30 mouse cellular contexts compared by ENCODE assay signal in genomic region chr3:128217765-128218415, GRCm38 (mm10).
A peak's percentile ranks its signal among the peaks of the same experiment; 100 is the strongest.
DNase-seq lines count a peak whose midpoint lies in the region; ATAC-seq and TF ChIP-seq lines count a peak whose summit lies in the region.
"Had no signal": no experiment of that assay in that cellular context is flagged by ENCODE, and none has a peak within 500 bp of the region (broad histone marks: within the 10 kb centered on the region; RNA-seq: fewer than 3 reads in every experiment).

No protein-coding gene starts in this region.

- H3K9ac ChIP-seq in kidney, embryonic 14.5 days (ENCODE audit: low read depth, low read length) = no peak overlapping the region
- no peak overlapping the region for H3K9ac ChIP-seq in lung, postnatal 0 days (replicated peaks; ENCODE audit: low read depth)
- H3K9ac ChIP-seq: embryonic facial prominence, embryonic 13.5 days; forebrain, embryonic 13.5 days; heart, embryonic 13.5 days; hindbrain, embryonic 12.5 days; hindbrain, embryonic 15.5 days had no signal

- 77% methylated on average over 5 of the region's 5 CpGs for WGBS in kidney, embryonic 14.5 days
- 42% methylated on average over 5 of the region's 5 CpGs for WGBS in lung, postnatal 0 days

- no peak for TF ChIP-seq CTCF in lung, postnatal 0 days (IDR thresholded peaks at IDR 0.05)

- no peaks in the 10 kb centered on the region for H3K9me3 ChIP-seq in kidney, embryonic 14.5 days (ENCODE audit: control insufficient read depth, low read length)
- no peaks in the 10 kb centered on the region for H3K9me3 ChIP-seq in lung, postnatal 0 days (ENCODE audit: low read length)
- H3K9me3 ChIP-seq: embryonic facial prominence, embryonic 10.5 days; embryonic facial prominence, embryonic 13.5 days; forebrain, embryonic 10.5 days; forebrain, embryonic 13.5 days; heart, embryonic 10.5 days; heart, embryonic 13.5 days; hindbrain, embryonic 12.5 days; hindbrain, embryonic 15.5 days had no signal

- H3K4me2 ChIP-seq in kidney, embryonic 14.5 days (replicated peaks; ENCODE audit: low read depth, low read length) = no peak overlapping the region
- no peak overlapping the region for H3K4me2 ChIP-seq in lung, postnatal 0 days (replicated peaks; ENCODE audit: low read depth, low read length)
- H3K4me2 ChIP-seq: embryonic facial prominence, embryonic 13.5 days; forebrain, embryonic 13.5 days; heart, embryonic 13.5 days; hindbrain, embryonic 12.5 days; hindbrain, embryonic 15.5 days had no signal

- no peak overlapping the region for H3K4me3 ChIP-seq in kidney, embryonic 14.5 days (ENCODE audit: low read length)
- H3K4me3 ChIP-seq in lung, postnatal 0 days (ENCODE audit: low read depth, low read length) = no peak overlapping the region
- H3K4me3 ChIP-seq: embryonic facial prominence, embryonic 10.5 days; embryonic facial prominence, embryonic 13.5 days; erythroblast, embryonic 14.5 days; forebrain, embryonic 10.5 days; forebrain, embryonic 13.5 days; heart, embryonic 10.5 days; heart, embryonic 13.5 days; hindbrain, embryonic 12.5 days; hindbrain, embryonic 15.5 days had no signal

- H3K27me3 ChIP-seq in kidney, embryonic 14.5 days (ENCODE audit: control insufficient read depth, insufficient read depth, low read length) = no peaks in the 10 kb centered on the region
- H3K27me3 ChIP-seq in lung, postnatal 0 days (replicated peaks; ENCODE audit: insufficient read depth, low read length) = no peaks in the 10 kb centered on the region
- H3K27me3 ChIP-seq: embryonic facial prominence, embryonic 13.5 days; forebrain, embryonic 13.5 days; heart, embryonic 13.5 days; hindbrain, embryonic 12.5 days; hindbrain, embryonic 15.5 days had no signal

- no peaks in the 10 kb centered on the region for H3K36me3 ChIP-seq in kidney, embryonic 14.5 days (ENCODE audit: control insufficient read depth, insufficient read depth, low read length)
- H3K36me3 ChIP-seq in lung, postnatal 0 days (ENCODE audit: insufficient read depth, low read length) = no peaks in the 10 kb centered on the region
- H3K36me3 ChIP-seq: embryonic facial prominence, embryonic 10.5 days; embryonic facial prominence, embryonic 13.5 days; forebrain, embryonic 10.5 days; heart, embryonic 10.5 days; heart, embryonic 13.5 days; hindbrain, embryonic 12.5 days; hindbrain, embryonic 15.5 days had no signal

- no peak overlapping the region for H3K27ac ChIP-seq in kidney, embryonic 14.5 days (ENCODE audit: low read depth, low read length)
- H3K27ac ChIP-seq in lung, postnatal 0 days (ENCODE audit: low read length) = no peak overlapping the region
- H3K27ac ChIP-seq: embryonic facial prominence, embryonic 10.5 days; embryonic facial prominence, embryonic 13.5 days; forebrain, embryonic 10.5 days; forebrain, embryonic 13.5 days; heart, embryonic 10.5 days; heart, embryonic 13.5 days; hindbrain, embryonic 12.5 days; hindbrain, embryonic 15.5 days had no signal

- ATAC-seq in kidney, embryonic 14.5 days (ENCODE audit: low FRiP score, low TSS enrichment) = no peak
- ATAC-seq in lung, postnatal 0 days = peak; percentile 50; the same call in 1 of the 2 replicates
- ATAC-seq: activated CD4-positive, CD25-positive, alpha-beta regulatory T cell, adult 4 months; forebrain, embryonic 13.5 days; forebrain, embryonic 16.5 days had no signal

- DNase-seq in kidney, adult 11 months = peak; percentile 64
- DNase-seq in kidney, adult 8-10 months = peak; percentile 53 to 83
- no peak for DNase-seq in kidney, postnatal 4 days
- DNase-seq in lung, postnatal 0 days (ENCODE audit: low spot score) = peak; percentile 19
- DNase-seq in lung, postnatal 25 days (ENCODE audit: low spot score) = no peak
- DNase-seq in kidney, postnatal 36 days = peak; percentile 31 to 77
- DNase-seq in heart, adult 8-10 months (ENCODE audit: low spot score) = no peak
- DNase-seq: adrenal gland, adult 8-10 months; adrenal gland, postnatal 25 days; cerebellum, adult 11-12 months; cerebellum, adult 8-10 months; cerebellum, postnatal 10 days; cerebellum, postnatal 36 days; embryo, embryonic 11 days; gastrocnemius, postnatal 10 days; gastrocnemius, postnatal 36 days; heart, adult 18-20 months; heart, postnatal 14 days had no signal

- no peak for TF ChIP-seq EP300 in lung, postnatal 0 days (IDR thresholded peaks at IDR 0.05)

- no peaks in the 10 kb centered on the region for H3K4me1 ChIP-seq in kidney, embryonic 14.5 days (ENCODE audit: control insufficient read depth, insufficient read depth, low read length)
- H3K4me1 ChIP-seq in lung, postnatal 0 days (ENCODE audit: insufficient read depth, low read depth, low read length) = no peaks in the 10 kb centered on the region
- H3K4me1 ChIP-seq: embryonic facial prominence, embryonic 13.5 days; forebrain, embryonic 13.5 days had no signal

Comparison
In these comparisons a context has a peak if more than half of its experiments do, and no peak if none do; other contexts are left out.
1. DNase-seq: peak in kidney, adult 11 months (single experiment), kidney, adult 8-10 months (2 of 2), lung, postnatal 0 days (single experiment) and kidney, postnatal 36 days (2 of 2); none in kidney, postnatal 4 days (0 of 2), lung, postnatal 25 days (single experiment) and heart, adult 8-10 months (single experiment).